In genomic region chr7:141059929-141060328, GRCm38 (mm10) we compare ENCODE assay signal across 10 mouse cellular contexts. TPM values are rescaled to one million over a fixed set of nuclear protein-coding genes. Genes with fewer than 3 reads are reported as not detected.
DNase-seq lines count a peak whose midpoint lies in the region; ATAC-seq and TF ChIP-seq lines count a peak whose summit lies in the region.
"Had no signal": no experiment of that assay in that cellular context is flagged by ENCODE, and none has a peak within 500 bp of the region (broad histone marks: within the 10 kb centered on the region; RNA-seq: fewer than 3 reads in every experiment).

No protein-coding gene starts in this region.

- no peak for ATAC-seq in lung, embryonic 15.5 days (ENCODE audit: borderline replicate concordance, extremely low read depth, low FRiP score, low TSS enrichment)
- no peak for ATAC-seq in liver, embryonic 15.5 days (ENCODE audit: insufficient read depth)
- ATAC-seq in stomach, postnatal 0 days (ENCODE audit: low FRiP score, low TSS enrichment) = 0 out of 2 replicates have a peak, but pooled peaks have one; percentile 25

- H3K27me3 ChIP-seq in lung, embryonic 15.5 days = peaks cover 21% of the 10 kb centered on the region
- H3K27me3 ChIP-seq in hindbrain, embryonic 10.5 days (ENCODE audit: insufficient read depth, poor library complexity, severe bottlenecking) = peaks cover 8% of the 10 kb centered on the region; the same call in 1 of the 2 replicates
- peaks cover 85% of the 10 kb centered on the region for H3K27me3 ChIP-seq in liver, embryonic 15.5 days
- H3K27me3 ChIP-seq in stomach, postnatal 0 days (ENCODE audit: control insufficient read depth, insufficient read depth, low read length) = no peaks in the 10 kb centered on the region
- no peaks in the 10 kb centered on the region for H3K27me3 ChIP-seq in kidney, adult 2 months (replicated peaks; ENCODE audit: control insufficient read depth, insufficient read depth, low read length)

- peaks cover 2% of the 10 kb centered on the region; the same call in 1 of the 2 replicates for H3K36me3 ChIP-seq in lung, embryonic 15.5 days
- H3K36me3 ChIP-seq in hindbrain, embryonic 10.5 days = peaks cover 48% of the 10 kb centered on the region
- H3K36me3 ChIP-seq in liver, embryonic 15.5 days (replicated peaks) = no peaks in the 10 kb centered on the region
- no peaks in the 10 kb centered on the region for H3K36me3 ChIP-seq in stomach, postnatal 0 days (ENCODE audit: control insufficient read depth, insufficient read depth, low read length)
- H3K36me3 ChIP-seq in kidney, adult 2 months (ENCODE audit: control insufficient read depth, insufficient read depth, low read length) = no peaks in the 10 kb centered on the region

- WGBS in lung, embryonic 15.5 days = 67% methylated on average over 2 of the region's 2 CpGs
- WGBS in hindbrain, embryonic 10.5 days = 76% methylated on average over 2 of the region's 2 CpGs
- WGBS in liver, embryonic 15.5 days (ENCODE audit: insufficient replicate concordance) = 51% methylated on average over 2 of the region's 2 CpGs
- WGBS in stomach, postnatal 0 days = 62% methylated on average over 2 of the region's 2 CpGs
- 76% methylated on average over 2 of the region's 2 CpGs for WGBS in kidney, adult 2 months

- H3K4me1 ChIP-seq in lung, embryonic 15.5 days = peaks cover 17% of the 10 kb centered on the region; the same call in 1 of the 2 replicates
- peaks cover 35% of the 10 kb centered on the region for H3K4me1 ChIP-seq in hindbrain, embryonic 10.5 days (replicated peaks)
- peaks cover 37% of the 10 kb centered on the region for H3K4me1 ChIP-seq in liver, embryonic 15.5 days (replicated peaks)
- 0 out of 2 replicates have a peak, but pooled peaks cover 4% of the 10 kb centered on the region for H3K4me1 ChIP-seq in stomach, postnatal 0 days (replicated peaks; ENCODE audit: control insufficient read depth, insufficient read depth)
- peaks cover 9% of the 10 kb centered on the region; the same call in 1 of the 2 replicates for H3K4me1 ChIP-seq in kidney, adult 2 months (ENCODE audit: control insufficient read depth, insufficient read depth, low read length)

- H3K4me3 ChIP-seq in lung, embryonic 15.5 days = peak overlapping the region; percentile 60
- H3K4me3 ChIP-seq in hindbrain, embryonic 10.5 days = peak overlapping the region; percentile 84
- no peak overlapping the region for H3K4me3 ChIP-seq in liver, embryonic 15.5 days (replicated peaks)
- no peak overlapping the region; the same call in 1 of the 2 replicates for H3K4me3 ChIP-seq in stomach, postnatal 0 days (ENCODE audit: low read depth, low read length)
- no peak overlapping the region for H3K4me3 ChIP-seq in kidney, adult 2 months (ENCODE audit: insufficient read depth, low read depth, low read length)

- TF ChIP-seq EP300 in stomach, postnatal 0 days (optimal IDR thresholded peaks at IDR 0.05) = no peak

- peak overlapping the region; percentile 96 for H3K4me2 ChIP-seq in lung, embryonic 15.5 days
- H3K4me2 ChIP-seq in liver, embryonic 15.5 days = peak overlapping the region; percentile 74
- H3K4me2 ChIP-seq in stomach, postnatal 0 days (replicated peaks; ENCODE audit: low read depth) = peak overlapping the region; percentile 97; the same call in 1 of the 2 replicates

- TF ChIP-seq POLR2A in kidney, adult 2 months (IDR thresholded peaks at IDR 0.05; ENCODE audit: low read depth, low read length) = no peak

- H3K27ac ChIP-seq in lung, embryonic 15.5 days = no peak overlapping the region
- peak overlapping the region; percentile 98 for H3K27ac ChIP-seq in hindbrain, embryonic 10.5 days
- H3K27ac ChIP-seq in liver, embryonic 15.5 days (replicated peaks) = no peak overlapping the region
- H3K27ac ChIP-seq in stomach, postnatal 0 days (replicated peaks) = no peak overlapping the region
- H3K27ac ChIP-seq in kidney, adult 2 months (ENCODE audit: insufficient read depth, low read depth, low read length) = no peak overlapping the region

- no peak overlapping the region for H3K9ac ChIP-seq in lung, embryonic 15.5 days
- no peak overlapping the region for H3K9ac ChIP-seq in liver, embryonic 15.5 days
- no peak overlapping the region for H3K9ac ChIP-seq in stomach, postnatal 0 days (ENCODE audit: low read length)

- TF ChIP-seq CTCF in stomach, postnatal 0 days (IDR thresholded peaks at IDR 0.05; ENCODE audit: low read depth) = no peak
- TF ChIP-seq CTCF in kidney, adult 2 months (conservative IDR thresholded peaks at IDR 0.05; ENCODE audit: insufficient read depth, insufficient read length, low read depth, low read length) = no peak

- intact Hi-C loops in left cerebral cortex, postnatal 25 days (cut with DNase I) = loop anchor here (2.0 kb wide), 1 partner anchor 203 kb away; the partner anchor contains the start of genes Bet1l, Gm45785 and Ric8a

- DNase-seq in lung, postnatal 36 days = no peak
- no peak for DNase-seq in hindbrain, embryonic 10.5 days (ENCODE audit: low spot score)
- no peak for DNase-seq in stomach, postnatal 0 days (ENCODE audit: low spot score)
- no peak for DNase-seq in lung, postnatal 14 days
- DNase-seq in left cerebral cortex, postnatal 25 days (ENCODE audit: low spot score in 2 of 2) = no peak
- DNase-seq in kidney, adult 2 months = no peak

- H3K9me3 ChIP-seq in lung, embryonic 15.5 days = no peaks in the 10 kb centered on the region
- H3K9me3 ChIP-seq in hindbrain, embryonic 10.5 days = no peaks in the 10 kb centered on the region
- no peaks in the 10 kb centered on the region for H3K9me3 ChIP-seq in liver, embryonic 15.5 days (replicated peaks)
- H3K9me3 ChIP-seq in stomach, postnatal 0 days (ENCODE audit: control insufficient read depth, low read length) = no peaks in the 10 kb centered on the region

RNA-seq across cellular contexts. Expression of gene B4galnt4, which starts 1.0 kb away (rescaled TPM):
- 5.3 and 5.8 TPM in 2 replicates for polyA plus RNA-seq in lung, embryonic 15.5 days (2015; fragmentation: Nextera tagmentation; extraction: Ambion mirVana)
- polyA plus RNA-seq in hindbrain, embryonic 10.5 days (2016; fragmentation: Nextera tagmentation; extraction: Ambion mirVana) = 26.4 and 35.1 TPM in 2 replicates
- 0.45 and 0.46 TPM in 2 replicates for polyA plus RNA-seq in liver, embryonic 15.5 days (2015; fragmentation: Nextera tagmentation; extraction: Ambion mirVana)
- polyA plus RNA-seq in stomach, postnatal 0 days (2015; fragmentation: Nextera tagmentation; extraction: Ambion mirVana) = 1.2 and 1.5 TPM in 2 replicates
- total RNA-seq in left cerebral cortex, postnatal 25 days (2021) = 10 to 100 TPM; 79.6 to 84.3 TPM
- polyA plus RNA-seq in kidney, adult 2 months (2012; rRNA removed) = 0.16 and 0.44 TPM in 2 replicates
- total RNA-seq: neutrophil, adult 5-6 weeks had no signal

RNA-seq across cellular contexts. Expression of gene Pkp3, which starts 18.1 kb away (rescaled TPM):
- 14.6 and 15.2 TPM in 2 replicates for polyA plus RNA-seq in lung, embryonic 15.5 days (2015; fragmentation: Nextera tagmentation; extraction: Ambion mirVana)
- 5.1 and 5.2 TPM in 2 replicates for polyA plus RNA-seq in hindbrain, embryonic 10.5 days (2016; fragmentation: Nextera tagmentation; extraction: Ambion mirVana)
- polyA plus RNA-seq in liver, embryonic 15.5 days (2015; fragmentation: Nextera tagmentation; extraction: Ambion mirVana) = 0.54 and 0.84 TPM in 2 replicates
- polyA plus RNA-seq in stomach, postnatal 0 days (2015; fragmentation: Nextera tagmentation; extraction: Ambion mirVana) = 97.9 and 105 TPM in 2 replicates
- under 1 TPM in 1 of 2 experiments, not detected in 1; 0.21 TPM for total RNA-seq in left cerebral cortex, postnatal 25 days (2021)
- 17.0 and 19.8 TPM in 2 replicates for polyA plus RNA-seq in kidney, adult 2 months (2012; rRNA removed)

RNA-seq across cellular contexts. Expression of gene Gm17387, which starts 31.0 kb away (rescaled TPM):
- not detected in 2 replicates for polyA plus RNA-seq in lung, embryonic 15.5 days (2015; fragmentation: Nextera tagmentation; extraction: Ambion mirVana)
- not detected in 2 replicates for polyA plus RNA-seq in hindbrain, embryonic 10.5 days (2016; fragmentation: Nextera tagmentation; extraction: Ambion mirVana)
- polyA plus RNA-seq in liver, embryonic 15.5 days (2015; fragmentation: Nextera tagmentation; extraction: Ambion mirVana) = not detected in 2 replicates
- polyA plus RNA-seq in stomach, postnatal 0 days (2015; fragmentation: Nextera tagmentation; extraction: Ambion mirVana) = not detected in 2 replicates
- total RNA-seq in left cerebral cortex, postnatal 25 days (2021) = not detected
- polyA plus RNA-seq in kidney, adult 2 months (2012; rRNA removed) = not detected in 2 replicates
- total RNA-seq: hematopoietic stem cell, adult 5-6 weeks; neutrophil, adult 5-6 weeks had no signal

RNA-seq across cellular contexts. Expression of gene Sigirr, which starts 40.4 kb away (rescaled TPM):
- polyA plus RNA-seq in lung, embryonic 15.5 days (2015; fragmentation: Nextera tagmentation; extraction: Ambion mirVana) = 12.8 and 15.1 TPM in 2 replicates
- 1.9 and 2.7 TPM in 2 replicates for polyA plus RNA-seq in hindbrain, embryonic 10.5 days (2016; fragmentation: Nextera tagmentation; extraction: Ambion mirVana)
- polyA plus RNA-seq in liver, embryonic 15.5 days (2015; fragmentation: Nextera tagmentation; extraction: Ambion mirVana) = 22.1 and 28.1 TPM in 2 replicates
- polyA plus RNA-seq in stomach, postnatal 0 days (2015; fragmentation: Nextera tagmentation; extraction: Ambion mirVana) = 12.6 and 14.0 TPM in 2 replicates
- total RNA-seq in left cerebral cortex, postnatal 25 days (2021) = 1 to 10 TPM; 2.9 to 3.2 TPM
- polyA plus RNA-seq in kidney, adult 2 months (2012; rRNA removed) = 102 and 110 TPM in 2 replicates

RNA-seq across cellular contexts. Expression of gene Ifitm6, which starts 42.2 kb away (rescaled TPM):
- polyA plus RNA-seq in lung, embryonic 15.5 days (2015; fragmentation: Nextera tagmentation; extraction: Ambion mirVana) = 1.4 and 1.6 TPM in 2 replicates
- not detected in 2 replicates for polyA plus RNA-seq in hindbrain, embryonic 10.5 days (2016; fragmentation: Nextera tagmentation; extraction: Ambion mirVana)
- polyA plus RNA-seq in liver, embryonic 15.5 days (2015; fragmentation: Nextera tagmentation; extraction: Ambion mirVana) = 23.2 and 25.7 TPM in 2 replicates
- polyA plus RNA-seq in stomach, postnatal 0 days (2015; fragmentation: Nextera tagmentation; extraction: Ambion mirVana) = 0.40 and 0.63 TPM in 2 replicates
- total RNA-seq in left cerebral cortex, postnatal 25 days (2021) = not detected
- polyA plus RNA-seq in kidney, adult 2 months (2012; rRNA removed) = 1.6 and 2.3 TPM in 2 replicates

Comparison
In these comparisons a context has a peak if more than half of its experiments do, and no peak if none do; other contexts are left out.
1. H3K4me3 ChIP-seq: peak in lung, embryonic 15.5 days (single experiment) and hindbrain, embryonic 10.5 days (single experiment); none in liver, embryonic 15.5 days (single experiment), stomach, postnatal 0 days (single experiment) and kidney, adult 2 months (single experiment).
2. Peak in every context shown above with its lines, with median percentiles within 50 percentile points of each other: H3K4me2 ChIP-seq.